Mouse (Mus musculus): ENCODE results near the gene Olfr901.
"Not testable (repeated sequence)": the region's sequence is repeated elsewhere in the genome, so short reads cannot be mapped to it uniquely, and the experiment has no call there.

The Olfr901 gene

DNA sequence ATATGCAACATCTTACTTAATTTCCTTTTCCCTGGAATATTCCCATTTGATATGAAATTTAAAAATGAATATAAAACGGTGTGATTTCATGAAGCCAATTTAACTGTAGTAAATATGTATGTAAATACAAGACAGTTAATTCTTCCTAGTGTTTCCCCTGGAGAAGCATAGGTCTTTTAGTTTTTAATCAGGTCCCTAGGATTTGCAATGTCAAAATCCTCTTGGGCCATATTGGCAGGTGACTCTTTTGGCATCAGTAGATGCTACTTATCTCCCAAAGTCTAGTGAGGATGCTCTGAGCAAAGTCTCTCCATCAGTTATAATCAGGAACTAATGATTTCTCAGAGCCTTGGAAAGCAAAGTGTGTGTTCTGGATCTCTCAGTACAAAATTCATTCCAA is at the start of gene Olfr901:
Gene Olfr901 (plus strand): TSS at position 301 of the 400 bp plus-strand sequence.
- no peak for DNase-seq

GRCm38 (mm10) chr9:38401398-38401797 is 27.9 kb upstream of the Olfr901 start, which contains the start of gene Olfr147:
TSS of gene Olfr147 (plus strand) at chr9:38401698.
- DNase-seq = no peak

GRCm38 (mm10) chr9:38407502-38407901 is 21.8 kb upstream of the Olfr901 start:
- DNase-seq = not testable (repeated sequence)

DNA sequence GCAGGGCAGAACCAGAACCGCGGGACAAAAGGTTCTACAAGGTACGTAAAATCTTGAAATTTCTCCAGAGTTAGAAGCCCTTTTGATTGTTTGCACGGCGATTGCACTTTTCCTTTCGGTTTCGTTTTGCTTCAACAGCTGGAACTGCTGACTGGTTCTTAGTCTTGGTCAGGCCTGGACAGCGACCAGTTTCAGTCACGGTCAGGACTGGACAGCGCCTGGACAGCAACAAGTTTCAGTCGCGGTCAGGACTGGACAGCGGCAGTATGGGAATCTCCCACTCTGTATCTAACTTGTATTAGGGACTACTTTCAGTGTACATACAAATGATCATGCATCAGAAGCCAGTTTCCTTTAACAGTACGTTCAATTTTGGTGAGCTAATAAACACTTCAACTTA is 15.8 kb upstream of the Olfr901 start:
- not testable (repeated sequence) for DNase-seq

- no peak for DNase-seq
Observed at GRCm38 (mm10) chr9:38423801-38424200, 5.5 kb upstream of the Olfr901 start.

DNA sequence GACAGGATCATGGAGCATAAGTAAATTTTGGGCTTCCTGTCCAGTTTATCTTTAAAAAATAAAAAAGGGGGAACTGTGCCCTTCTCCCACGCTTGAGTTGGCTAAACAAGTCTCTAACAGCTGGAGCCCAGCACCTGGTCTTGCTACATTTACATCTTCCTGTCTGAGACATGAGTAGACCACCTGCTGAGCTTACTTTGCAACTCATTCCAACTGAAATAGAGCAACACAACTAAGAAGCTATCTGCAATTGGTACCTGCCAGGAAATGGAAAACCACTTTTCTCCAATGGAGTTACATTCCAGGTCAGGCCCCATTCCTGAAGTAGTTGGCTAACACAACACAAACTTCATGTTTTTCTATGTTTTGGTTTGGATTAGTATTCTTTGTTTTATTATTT is 2.2 kb upstream of the Olfr901 start:
- no peak for DNase-seq

- DNase-seq = no peak
Observed at GRCm38 (mm10) chr9:38447352-38447751, 18.1 kb downstream of the Olfr901 start, which contains the start of gene Olfr902. TSS of gene Olfr902 (plus strand) at chr9:38447652.

- no peak for DNase-seq
Observed at GRCm38 (mm10) chr9:38462844-38463243, 33.6 kb downstream of the Olfr901 start, which contains the start of gene Olfr904. TSS of gene Olfr904 (plus strand) at chr9:38463144.

DNA sequence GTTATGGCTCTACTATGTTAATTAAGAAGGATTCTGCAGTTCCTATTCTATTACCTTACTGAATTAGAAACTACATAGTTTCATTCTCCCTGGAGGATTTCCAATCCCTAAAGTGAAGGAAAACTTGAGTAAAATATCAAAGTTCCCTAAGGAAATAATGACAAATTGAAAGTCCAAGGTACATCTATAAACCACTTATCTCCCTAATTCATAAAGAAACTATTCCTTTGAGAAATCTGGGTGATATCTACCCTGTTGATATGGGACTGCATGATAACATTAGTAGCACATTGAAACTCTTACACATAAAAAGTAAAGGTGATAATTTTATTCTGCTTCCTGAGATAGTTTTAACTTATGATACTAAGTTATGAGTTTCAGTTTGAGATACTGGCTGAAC is 41.6 kb downstream of the Olfr901 start, which contains the start of gene Olfr905:
Gene Olfr905 (plus strand): TSS at position 301 of the 400 bp plus-strand sequence.
- no peak for DNase-seq

Measured in right cerebral cortex, postnatal 14 days (tissue).